Mouse (Mus musculus) brain, embryonic 18.5 days (tissue): Measurements from ENCODE around the gene Ccdc190.

Experiments used
- DNase-seq: peaks from one replicate; pipeline ENCODE4 v3.0.0-alpha.2; 2012; ENCODE audit warnings: low read depth, low spot score

The Ccdc190 gene

GRCm38 (mm10) chr1:169932122-169932746 lies 3.8 kb downstream of the Ccdc190 start:
- DNase-seq = no peak

- DNase-seq = peak; percentile 51
Measured at GRCm38 (mm10) chr1:169934005-169934725, 5.7 kb downstream of the Ccdc190 start.

DNA sequence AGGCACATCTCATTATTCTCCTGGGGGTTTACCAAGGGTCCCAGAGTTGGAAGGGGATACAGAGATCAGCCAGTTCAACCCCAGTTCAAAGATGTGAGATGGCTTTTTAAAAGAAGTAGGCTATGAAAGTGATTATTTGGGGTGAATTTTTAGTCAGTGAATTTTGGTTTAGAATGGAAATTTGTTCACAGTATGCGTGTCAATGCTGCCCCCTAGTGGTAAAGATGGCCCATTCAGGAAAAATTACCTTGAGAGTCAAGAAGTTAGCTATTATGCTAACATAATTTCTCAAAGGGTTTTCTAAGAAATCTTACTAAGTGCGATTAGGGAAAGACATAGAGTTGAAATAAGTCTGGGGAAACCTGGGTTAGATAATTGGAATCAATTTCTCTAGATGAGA lies 10.9 kb downstream of the Ccdc190 start:
- DNase-seq = no peak

GRCm38 (mm10) chr1:169946004-169946403 lies 17.6 kb downstream of the Ccdc190 start:
- no peak for DNase-seq

DNA sequence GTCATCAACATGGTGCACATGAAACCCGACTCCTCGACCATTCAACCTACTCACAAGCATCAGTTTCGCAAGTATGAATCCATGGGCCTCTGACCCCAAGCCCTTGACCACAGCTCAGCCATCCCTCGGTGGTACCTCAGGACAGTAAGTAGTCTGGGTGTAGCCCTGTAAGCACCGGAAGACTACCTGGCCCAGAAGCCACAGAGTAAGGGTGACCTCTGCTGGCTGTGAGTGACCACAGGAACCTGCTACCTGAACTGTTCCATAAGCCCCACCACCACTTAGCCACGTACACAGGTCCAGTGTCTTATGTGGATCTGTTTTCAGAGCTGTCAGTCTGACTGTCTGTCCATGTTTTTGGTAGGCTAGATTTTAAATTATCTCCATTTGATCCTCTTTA lies 19.2 kb downstream of the Ccdc190 start:
- DNase-seq = no peak

DNA sequence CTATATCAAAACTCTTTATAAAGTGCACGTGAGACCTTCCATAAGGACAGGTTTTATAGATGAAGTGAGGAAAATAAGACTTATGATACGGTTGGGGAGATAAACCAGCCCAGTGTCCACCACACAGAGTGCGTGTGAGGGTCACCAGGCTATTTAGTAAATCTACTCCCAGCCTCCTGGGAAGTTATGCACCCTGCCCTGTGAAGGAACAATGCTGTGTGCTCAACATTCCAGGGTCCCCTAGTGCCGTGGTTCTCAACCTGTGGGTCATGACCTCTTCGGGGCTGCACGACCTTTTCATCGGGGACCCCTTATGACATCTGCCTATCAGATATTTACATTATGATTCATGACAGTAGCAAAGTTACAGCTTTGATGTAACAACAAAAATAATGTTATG lies 19.8 kb downstream of the Ccdc190 start:
- no peak for DNase-seq

GRCm38 (mm10) chr1:169948866-169949265 lies 20.4 kb downstream of the Ccdc190 start:
- no peak for DNase-seq

DNA sequence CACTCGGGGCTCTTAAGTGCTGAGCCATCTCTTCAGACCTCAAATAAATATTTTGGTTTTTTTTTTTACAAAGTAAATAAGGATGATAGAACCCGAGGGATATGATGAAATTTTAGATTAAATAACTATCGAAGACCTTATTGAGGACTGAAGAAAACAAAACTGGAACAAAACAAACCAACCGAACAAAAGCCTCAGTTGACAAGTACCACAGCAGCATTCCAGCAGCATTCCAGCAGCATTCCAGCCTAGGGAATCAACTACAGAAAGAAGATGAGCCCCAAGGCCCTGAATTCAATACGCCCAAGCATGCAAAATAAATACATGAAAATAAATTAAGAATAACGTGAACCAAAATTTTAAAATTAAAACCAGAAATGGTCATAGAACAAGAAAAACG lies 21.5 kb downstream of the Ccdc190 start:
- DNase-seq = no peak

DNA sequence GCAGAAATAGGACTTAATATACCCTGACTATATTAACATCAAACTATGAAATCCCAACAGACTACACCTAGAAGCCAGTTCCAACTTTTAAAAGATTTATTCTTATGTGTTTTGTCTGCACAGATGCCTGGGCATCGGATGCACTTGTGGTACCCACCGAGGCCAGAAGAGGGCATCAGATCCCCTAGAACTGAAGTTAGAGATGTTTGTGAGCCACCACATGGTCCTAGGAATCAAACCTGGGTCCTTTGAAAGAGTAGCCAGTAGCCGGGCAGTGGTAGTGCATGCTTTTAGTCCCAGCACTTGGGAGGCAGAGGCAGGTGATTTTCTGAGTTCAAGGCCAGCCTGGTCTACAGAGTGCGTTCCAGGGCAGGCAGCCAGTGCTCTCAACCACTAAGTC lies 22.2 kb downstream of the Ccdc190 start:
- DNase-seq = no peak

DNA sequence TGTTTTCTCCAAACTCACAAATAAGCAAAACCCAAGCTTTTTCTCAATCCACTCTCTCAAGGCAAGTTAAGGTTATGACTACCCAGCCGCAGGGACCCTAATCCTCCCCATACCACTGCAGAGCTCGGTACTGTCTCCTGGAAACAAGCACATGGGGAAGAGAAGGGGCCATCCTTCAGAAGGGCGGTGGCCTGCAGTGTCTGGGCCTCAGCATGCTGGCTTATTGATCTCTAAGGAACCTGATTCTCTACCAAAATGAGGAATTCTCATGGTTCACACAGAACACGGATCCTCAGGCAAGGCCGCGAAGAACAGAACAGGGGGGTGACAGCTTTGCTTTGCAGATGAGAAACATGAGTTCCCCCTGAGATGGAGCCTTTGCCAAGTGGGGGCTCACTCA lies 23.1 kb downstream of the Ccdc190 start:
- DNase-seq = no peak

DNA sequence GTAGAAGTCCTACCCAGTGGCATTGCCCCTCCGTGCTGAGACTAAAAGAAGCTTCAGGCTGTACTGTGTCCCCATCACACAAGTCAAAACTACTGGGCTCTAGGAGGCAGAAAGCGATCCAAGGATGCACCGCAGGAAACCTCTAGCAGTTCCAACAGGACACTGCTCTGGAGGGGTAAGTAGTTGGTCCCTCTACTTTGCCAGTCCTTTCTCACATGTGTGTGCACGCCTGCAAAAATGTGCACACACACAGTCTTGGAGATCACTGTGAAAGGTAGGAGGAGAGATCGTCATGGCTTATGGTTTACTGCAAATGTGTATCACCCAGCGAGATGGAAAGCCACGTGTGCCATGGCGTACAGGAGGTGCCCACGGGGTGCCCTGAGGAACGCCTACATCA lies 24.2 kb downstream of the Ccdc190 start:
- no peak for DNase-seq

GRCm38 (mm10) chr1:169953106-169953505 lies 24.7 kb downstream of the Ccdc190 start:
- DNase-seq = no peak

DNA sequence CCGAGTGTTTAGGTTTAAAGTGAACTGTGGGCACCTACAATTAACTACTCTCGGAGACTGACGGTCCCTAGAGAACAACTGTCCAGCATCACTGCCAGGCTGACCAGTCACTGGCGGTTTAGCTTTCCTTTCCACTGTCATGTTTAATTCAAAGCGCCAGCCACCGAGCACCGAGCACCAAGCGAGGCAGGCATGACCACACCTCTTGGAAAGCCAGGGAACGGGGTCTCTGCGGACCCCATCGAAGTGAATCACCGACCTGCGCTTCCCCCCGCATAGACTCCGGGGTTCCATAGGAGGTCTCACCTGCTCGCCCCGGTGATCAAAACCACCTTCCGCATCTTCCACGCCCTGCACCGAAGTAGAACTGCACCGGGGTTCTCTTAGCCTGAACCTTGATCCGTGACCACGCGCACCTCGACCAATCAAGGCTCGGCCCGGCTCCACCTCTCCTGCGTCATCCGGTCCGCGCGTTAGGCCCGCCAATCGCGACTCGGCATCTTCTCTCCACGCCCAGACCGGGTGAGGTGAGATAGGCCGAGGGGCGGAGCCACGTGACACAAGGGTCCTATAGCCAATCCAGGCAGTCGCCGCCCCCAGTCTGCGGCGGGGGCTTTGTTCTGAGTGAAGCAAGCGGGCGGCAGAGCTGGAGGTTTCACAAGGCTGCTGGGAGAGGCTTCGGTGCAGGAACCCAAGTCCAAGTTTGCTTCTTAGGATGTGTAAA lies 40.5 kb downstream of the Ccdc190 start, which contains the start of gene Hsd17b7:
Gene Hsd17b7, minus strand, starts transcription at position 450 of the 724 bp plus-strand sequence.
- peak; percentile 98 for DNase-seq

DNA sequence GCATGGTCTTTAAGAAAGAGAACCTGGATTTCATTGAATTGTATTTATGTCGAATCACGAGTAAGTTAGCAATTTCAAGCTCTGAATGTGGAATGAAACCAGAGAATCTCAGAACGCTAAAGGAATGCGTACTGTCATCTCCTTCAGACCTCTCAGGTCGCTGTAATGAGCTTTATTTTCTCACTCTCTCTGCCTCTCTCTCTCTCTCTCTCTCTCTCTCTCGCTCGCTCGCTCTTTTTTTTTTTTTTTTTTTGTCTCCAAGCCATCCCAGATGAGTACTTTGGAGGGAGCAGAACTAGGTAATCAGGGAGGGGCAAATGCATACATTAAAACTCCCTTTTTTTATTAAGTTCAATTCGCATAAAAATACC lies 41.1 kb downstream of the Ccdc190 start:
- DNase-seq = no peak

GRCm38 (mm10) chr1:169970936-169971335 lies 42.5 kb downstream of the Ccdc190 start:
- DNase-seq = no peak

DNA sequence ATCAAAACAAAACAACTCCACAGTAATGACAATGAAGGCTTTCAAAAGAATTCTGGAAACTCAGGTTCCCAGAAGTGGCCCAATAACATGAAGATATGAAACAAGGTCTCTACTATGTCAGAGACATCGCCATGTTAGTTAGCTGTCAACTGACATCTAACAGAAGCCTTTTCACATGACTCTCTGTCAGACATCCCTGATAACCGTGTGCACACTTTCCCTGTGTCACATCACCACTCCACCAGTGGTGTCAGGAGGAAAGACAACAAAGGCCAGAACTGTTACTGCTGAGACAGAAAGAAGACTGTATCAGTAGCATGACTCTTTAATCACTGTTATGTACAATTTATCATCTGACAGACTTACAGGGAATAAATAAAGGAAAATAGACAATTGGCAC lies 43.5 kb downstream of the Ccdc190 start:
- no peak for DNase-seq

GRCm38 (mm10) chr1:169977621-169978020 lies 49.2 kb downstream of the Ccdc190 start:
- DNase-seq = no peak
